Mouse (Mus musculus) spleen, adult 2 months (tissue): Measurements from ENCODE around the gene Whamm.

Experiments used
- CTCF ChIP-seq: fragments of 200-500 bp; IDR thresholded peaks from 2 replicates; pipeline ENCODE4 v1.5.1; 2011; ENCODE audit warnings: mild to moderate bottlenecking, inconsistent platforms; ENCODE audit not compliant: insufficient read depth, insufficient read length, insufficient replicate concordance; ENCODE audit errors: extremely low read depth
- POLR2A ChIP-seq: fragments of 200-500 bp; IDR thresholded peaks from 2 replicates; pipeline ENCODE4 v1.6.1; 2011; ENCODE audit warnings: low read depth, low read length, inconsistent platforms

- TF ChIP-seq CTCF, result no peak
- no peak for TF ChIP-seq POLR2A
Measured at GRCm38 (mm10) chr7:81538070-81538675, 32.9 kb upstream of the Whamm start.
